Mouse (Mus musculus): ENCODE measurements around the gene Bbs5. TPM values are rescaled to one million over a fixed set of nuclear protein-coding genes. Genes with fewer than 3 reads are reported as not detected.
A peak's percentile ranks its signal among the peaks of the same experiment; 100 is the strongest.

The Bbs5 gene
- 20.0 and 21.7 TPM in 2 replicates for polyA plus RNA-seq (2015; fragmentation: Nextera tagmentation; extraction: Ambion mirVana)

DNA sequence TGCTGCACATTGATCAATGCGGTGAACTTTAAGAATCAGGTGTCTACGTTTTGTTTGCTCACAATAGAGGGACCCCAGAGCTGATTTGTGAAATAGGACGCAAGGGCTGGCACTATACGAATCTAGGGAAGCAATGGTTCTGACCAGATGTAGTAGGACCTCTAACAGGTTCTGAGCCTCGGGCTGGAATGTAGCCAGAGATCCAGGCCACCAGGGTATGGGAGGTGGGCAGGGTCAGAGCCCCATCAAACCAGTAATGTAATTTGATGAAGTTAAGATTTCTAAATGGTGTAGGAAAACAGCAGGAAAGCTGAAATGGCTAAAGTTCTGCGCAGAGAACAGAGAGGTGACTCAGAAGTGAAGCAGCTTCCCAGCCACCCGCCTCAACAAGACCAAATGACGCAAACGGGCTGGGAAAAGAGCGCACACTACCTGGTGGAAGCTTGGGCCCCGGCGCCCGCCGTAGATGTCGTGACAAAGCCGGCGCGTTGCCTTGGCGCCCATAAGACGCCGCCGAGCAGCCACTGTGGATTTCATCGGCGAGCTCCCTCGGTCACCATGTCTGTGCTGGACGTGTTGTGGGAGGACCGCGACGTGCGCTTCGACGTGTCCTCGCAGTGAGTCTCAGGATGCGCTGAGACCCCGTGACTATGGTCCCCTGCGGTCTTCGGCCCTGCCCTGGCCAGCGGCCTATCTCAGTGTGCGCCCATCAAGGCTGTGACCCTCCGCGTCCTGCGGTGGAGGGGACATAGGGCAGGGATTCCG, at the start of gene Bbs5:
TSS of gene Bbs5 (plus strand) at position 446 of the 765 bp plus-strand sequence.
- H3K27me3 ChIP-seq: no peaks in the 10 kb centered on the region
- H3K4me3 ChIP-seq: peak within 1 kb of the TSS; percentile 87
- ATAC-seq (replicated peaks): peak; percentile 97
- peaks cover 9% of the 10 kb centered on the region for H3K4me1 ChIP-seq
- peak within 1 kb of the TSS; percentile 68 for H3K4me2 ChIP-seq (replicated peaks)
- 3% methylated on average over 43 of the region's 43 CpGs for WGBS
- H3K9me3 ChIP-seq: no peaks in the 10 kb centered on the region
- no peaks in the 10 kb centered on the region for H3K36me3 ChIP-seq
- peak within 1 kb of the TSS; percentile 38; the same call in 1 of the 2 replicates for H3K27ac ChIP-seq (replicated peaks)
- peak within 1 kb of the TSS; percentile 86 for H3K9ac ChIP-seq (replicated peaks)

- Histone ChIP-seq H3K4me3 (no peak overlapping the region), H3K9ac (replicated peaks) (no peak overlapping the region), H3K27ac (replicated peaks) (no peak overlapping the region), H3K9me3 (no peaks in the 10 kb centered on the region), H3K27me3 (no peaks in the 10 kb centered on the region), H3K36me3 (no peaks in the 10 kb centered on the region), H3K4me2 (replicated peaks) (no peak overlapping the region), H3K4me1 (no peaks in the 10 kb centered on the region)
- 91% methylated on average over 7 of the region's 7 CpGs for WGBS
- ATAC-seq (replicated peaks): no peak
Observed at GRCm38 (mm10) chr2:69603726-69604393, 43.1 kb upstream of the Bbs5 start.

DNA sequence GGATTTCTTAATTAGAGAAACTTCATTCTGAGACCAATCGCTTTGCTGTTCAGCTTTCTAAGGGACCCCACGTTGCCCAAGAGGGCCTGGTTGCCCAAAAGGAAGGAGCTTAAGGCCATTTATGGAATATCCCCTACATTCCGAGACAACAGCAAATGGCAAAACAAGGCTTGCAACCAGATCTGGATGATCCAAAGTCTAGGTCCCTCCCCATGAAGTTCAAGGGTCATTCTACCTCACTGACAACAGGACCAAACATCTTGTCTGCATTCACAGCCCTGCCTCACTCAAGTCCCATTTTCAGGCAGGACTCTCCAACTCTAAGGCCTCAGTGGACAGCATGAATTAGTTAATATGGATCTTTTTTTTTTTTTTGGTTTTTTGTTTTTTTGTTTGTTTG, 40.4 kb upstream of the Bbs5 start:
- Histone ChIP-seq H3K9ac (replicated peaks) (no peak overlapping the region), H3K9me3 (no peaks in the 10 kb centered on the region), H3K27ac (replicated peaks) (no peak overlapping the region), H3K27me3 (no peaks in the 10 kb centered on the region), H3K4me2 (replicated peaks) (no peak overlapping the region), H3K36me3 (no peaks in the 10 kb centered on the region), H3K4me3 (no peak overlapping the region), H3K4me1 (no peaks in the 10 kb centered on the region)
- WGBS: 95% methylated on average over 3 of the region's 3 CpGs
- ATAC-seq (replicated peaks): no peak

DNA sequence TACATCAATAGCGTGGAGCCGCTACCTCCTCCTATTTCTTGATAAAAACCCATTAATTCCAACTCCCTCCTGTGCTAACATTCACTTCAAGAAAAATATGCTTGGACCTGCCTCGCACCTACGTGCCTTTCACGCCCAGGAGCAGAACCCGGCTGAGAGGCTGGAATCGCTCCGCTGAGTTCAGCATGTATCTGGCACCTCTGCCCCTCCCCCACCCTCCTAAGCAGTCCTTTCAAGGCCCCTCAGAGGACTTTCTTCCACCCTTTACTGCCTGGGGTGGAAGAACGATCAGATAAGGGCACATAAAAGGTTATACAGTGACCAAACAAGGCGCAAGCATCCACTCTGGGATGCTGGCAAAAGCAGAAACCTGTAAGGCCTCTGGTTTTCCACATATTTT, 34.7 kb upstream of the Bbs5 start:
- Histone ChIP-seq H3K36me3 (no peaks in the 10 kb centered on the region), H3K27ac (replicated peaks) (no peak overlapping the region), H3K4me2 (replicated peaks) (no peak overlapping the region), H3K27me3 (no peaks in the 10 kb centered on the region), H3K9me3 (no peaks in the 10 kb centered on the region), H3K4me3 (no peak overlapping the region), H3K9ac (replicated peaks) (no peak overlapping the region), H3K4me1 (0 out of 2 replicates have a peak, but pooled peaks cover 3% of the 10 kb centered on the region)
- ATAC-seq (replicated peaks): no peak
- 10% methylated on average over 10 of the region's 10 CpGs for WGBS

DNA sequence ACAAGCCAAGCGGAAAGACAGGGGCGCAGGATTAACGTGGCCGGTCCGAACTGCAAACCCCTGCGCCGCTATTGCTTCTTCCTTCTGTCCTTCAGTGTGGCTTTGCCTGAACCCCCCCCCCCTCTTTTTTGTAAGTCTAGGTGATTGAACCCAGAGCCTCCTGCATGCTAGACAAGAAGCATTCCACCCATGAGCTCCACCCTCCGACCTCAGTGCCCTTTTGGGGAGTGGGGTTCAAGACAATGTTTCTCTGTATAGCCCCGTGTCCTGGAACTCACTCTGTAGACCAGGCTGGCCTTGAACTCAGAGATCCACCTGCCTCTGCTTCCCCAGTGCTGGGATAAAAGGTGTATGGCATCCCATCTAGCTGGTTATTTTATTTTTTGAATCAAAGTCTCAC, 34.3 kb upstream of the Bbs5 start:
- Histone ChIP-seq H3K9ac (replicated peaks) (no peak overlapping the region), H3K27me3 (no peaks in the 10 kb centered on the region), H3K4me3 (no peak overlapping the region), H3K4me2 (replicated peaks) (no peak overlapping the region), H3K27ac (replicated peaks) (no peak overlapping the region), H3K9me3 (no peaks in the 10 kb centered on the region), H3K4me1 (0 out of 2 replicates have a peak, but pooled peaks cover 3% of the 10 kb centered on the region), H3K36me3 (no peaks in the 10 kb centered on the region)
- no peak for ATAC-seq (replicated peaks)
- 34% methylated on average over 9 of the region's 9 CpGs for WGBS

- no peak overlapping the region for H3K27ac ChIP-seq (replicated peaks)
- H3K4me1 ChIP-seq: 0 out of 2 replicates have a peak, but pooled peaks cover 3% of the 10 kb centered on the region
- WGBS: 86% methylated on average over 4 of the region's 4 CpGs
- no peaks in the 10 kb centered on the region for H3K9me3 ChIP-seq
- no peaks in the 10 kb centered on the region for H3K27me3 ChIP-seq
- H3K36me3 ChIP-seq: no peaks in the 10 kb centered on the region
- H3K4me3 ChIP-seq: no peak overlapping the region
- H3K9ac ChIP-seq (replicated peaks): no peak overlapping the region
- no peak overlapping the region for H3K4me2 ChIP-seq (replicated peaks)
- no peak for ATAC-seq (replicated peaks)
Observed at GRCm38 (mm10) chr2:69613237-69613636, 33.7 kb upstream of the Bbs5 start.

DNA sequence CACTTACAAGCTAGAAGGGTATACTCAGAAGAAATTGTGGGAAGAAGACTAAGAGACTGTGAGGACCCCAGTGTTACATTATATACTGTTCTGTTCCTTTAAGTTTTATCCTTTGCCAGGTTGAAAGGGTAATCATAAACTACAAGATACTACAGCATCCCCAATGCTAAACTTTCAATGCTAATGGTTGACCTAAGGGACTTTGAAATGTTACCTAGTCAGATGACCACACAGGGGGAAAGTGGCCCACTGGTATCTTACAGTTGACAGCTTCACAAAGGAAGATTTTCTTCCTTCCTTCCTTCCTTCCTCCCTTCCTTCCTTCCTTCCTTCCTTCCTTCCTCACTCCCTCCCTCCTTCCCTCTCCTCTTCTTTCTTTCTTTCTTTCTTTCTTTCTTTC, 28.6 kb upstream of the Bbs5 start:
- Histone ChIP-seq H3K4me2 (replicated peaks) (no peak overlapping the region), H3K4me1 (no peaks in the 10 kb centered on the region), H3K36me3 (no peaks in the 10 kb centered on the region), H3K4me3 (no peak overlapping the region), H3K9me3 (no peaks in the 10 kb centered on the region), H3K27ac (replicated peaks) (no peak overlapping the region), H3K9ac (replicated peaks) (no peak overlapping the region), H3K27me3 (no peaks in the 10 kb centered on the region)
- ATAC-seq (replicated peaks): no peak

DNA sequence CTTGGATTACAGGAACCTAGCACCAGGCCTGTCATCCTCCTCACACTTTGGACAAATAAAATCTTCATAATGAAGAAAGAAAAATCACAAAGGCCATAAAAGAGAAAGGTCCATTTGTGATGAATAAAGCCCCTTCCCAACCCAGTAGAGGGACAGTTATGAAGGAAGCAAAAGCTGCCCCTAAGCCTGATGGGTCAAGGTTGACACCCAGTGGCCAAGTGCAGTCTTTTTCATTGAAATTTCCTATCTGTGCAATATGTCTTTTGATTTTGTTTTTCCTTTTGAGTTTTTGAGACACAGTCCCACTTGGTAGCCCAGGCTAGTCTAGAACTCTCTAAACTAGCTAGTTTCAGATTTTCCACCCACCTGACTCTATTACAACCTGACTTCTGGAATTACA, 27.7 kb upstream of the Bbs5 start:
- no peak overlapping the region for H3K9ac ChIP-seq (replicated peaks)
- no peaks in the 10 kb centered on the region for H3K4me1 ChIP-seq
- no peaks in the 10 kb centered on the region for H3K9me3 ChIP-seq
- H3K27ac ChIP-seq (replicated peaks): no peak overlapping the region
- no peak overlapping the region for H3K4me2 ChIP-seq (replicated peaks)
- H3K27me3 ChIP-seq: no peaks in the 10 kb centered on the region
- no peak overlapping the region for H3K4me3 ChIP-seq
- no peaks in the 10 kb centered on the region for H3K36me3 ChIP-seq
- no peak for ATAC-seq (replicated peaks)

GRCm38 (mm10) chr2:69629215-69629614, 17.8 kb upstream of the Bbs5 start:
- Histone ChIP-seq H3K27me3 (no peaks in the 10 kb centered on the region), H3K4me2 (replicated peaks) (peak overlapping the region; percentile 23; the same call in 1 of the 2 replicates), H3K27ac (replicated peaks) (no peak overlapping the region), H3K4me3 (no peak overlapping the region), H3K9me3 (no peaks in the 10 kb centered on the region), H3K9ac (replicated peaks) (no peak overlapping the region), H3K36me3 (no peaks in the 10 kb centered on the region), H3K4me1 (no peaks in the 10 kb centered on the region)
- WGBS: 60% methylated on average over 17 of the region's 17 CpGs
- ATAC-seq (replicated peaks): no peak

GRCm38 (mm10) chr2:69629914-69630313, 17.1 kb upstream of the Bbs5 start:
- no peaks in the 10 kb centered on the region for H3K9me3 ChIP-seq
- H3K27ac ChIP-seq (replicated peaks): no peak overlapping the region
- no peaks in the 10 kb centered on the region for H3K27me3 ChIP-seq
- no peak overlapping the region for H3K4me3 ChIP-seq
- ATAC-seq (replicated peaks): no peak
- no peaks in the 10 kb centered on the region for H3K4me1 ChIP-seq
- no peaks in the 10 kb centered on the region for H3K36me3 ChIP-seq
- no peak overlapping the region for H3K9ac ChIP-seq (replicated peaks)
- whole genome bisulfite sequencing: 92% methylated on average over 6 of the region's 6 CpGs
- no peak overlapping the region for H3K4me2 ChIP-seq (replicated peaks)

- WGBS: 94% methylated on average over 5 of the region's 5 CpGs
- H3K9ac ChIP-seq (replicated peaks): no peak overlapping the region
- no peak overlapping the region for H3K4me3 ChIP-seq
- no peaks in the 10 kb centered on the region for H3K27me3 ChIP-seq
- no peak for ATAC-seq (replicated peaks)
- H3K4me1 ChIP-seq: 0 out of 2 replicates have a peak, but pooled peaks cover 2% of the 10 kb centered on the region
- H3K36me3 ChIP-seq: no peaks in the 10 kb centered on the region
- H3K4me2 ChIP-seq (replicated peaks): no peak overlapping the region
- H3K27ac ChIP-seq (replicated peaks): no peak overlapping the region
- no peaks in the 10 kb centered on the region for H3K9me3 ChIP-seq
Observed at GRCm38 (mm10) chr2:69630792-69631191, 16.2 kb upstream of the Bbs5 start.

- Histone ChIP-seq H3K4me2 (replicated peaks) (no peak overlapping the region), H3K4me3 (no peak overlapping the region), H3K27ac (replicated peaks) (no peak overlapping the region), H3K4me1 (0 out of 2 replicates have a peak, but pooled peaks cover 2% of the 10 kb centered on the region), H3K27me3 (no peaks in the 10 kb centered on the region), H3K9ac (replicated peaks) (no peak overlapping the region), H3K9me3 (no peaks in the 10 kb centered on the region), H3K36me3 (no peaks in the 10 kb centered on the region)
- no peak for ATAC-seq (replicated peaks)
- WGBS: 76% methylated on average over 2 of the region's 2 CpGs
Observed at GRCm38 (mm10) chr2:69631449-69631848, 15.5 kb upstream of the Bbs5 start.

All from forebrain, embryonic 15.5 days (tissue).